8 mouse cellular contexts compared by ENCODE assay signal in the genomic region with DNA sequence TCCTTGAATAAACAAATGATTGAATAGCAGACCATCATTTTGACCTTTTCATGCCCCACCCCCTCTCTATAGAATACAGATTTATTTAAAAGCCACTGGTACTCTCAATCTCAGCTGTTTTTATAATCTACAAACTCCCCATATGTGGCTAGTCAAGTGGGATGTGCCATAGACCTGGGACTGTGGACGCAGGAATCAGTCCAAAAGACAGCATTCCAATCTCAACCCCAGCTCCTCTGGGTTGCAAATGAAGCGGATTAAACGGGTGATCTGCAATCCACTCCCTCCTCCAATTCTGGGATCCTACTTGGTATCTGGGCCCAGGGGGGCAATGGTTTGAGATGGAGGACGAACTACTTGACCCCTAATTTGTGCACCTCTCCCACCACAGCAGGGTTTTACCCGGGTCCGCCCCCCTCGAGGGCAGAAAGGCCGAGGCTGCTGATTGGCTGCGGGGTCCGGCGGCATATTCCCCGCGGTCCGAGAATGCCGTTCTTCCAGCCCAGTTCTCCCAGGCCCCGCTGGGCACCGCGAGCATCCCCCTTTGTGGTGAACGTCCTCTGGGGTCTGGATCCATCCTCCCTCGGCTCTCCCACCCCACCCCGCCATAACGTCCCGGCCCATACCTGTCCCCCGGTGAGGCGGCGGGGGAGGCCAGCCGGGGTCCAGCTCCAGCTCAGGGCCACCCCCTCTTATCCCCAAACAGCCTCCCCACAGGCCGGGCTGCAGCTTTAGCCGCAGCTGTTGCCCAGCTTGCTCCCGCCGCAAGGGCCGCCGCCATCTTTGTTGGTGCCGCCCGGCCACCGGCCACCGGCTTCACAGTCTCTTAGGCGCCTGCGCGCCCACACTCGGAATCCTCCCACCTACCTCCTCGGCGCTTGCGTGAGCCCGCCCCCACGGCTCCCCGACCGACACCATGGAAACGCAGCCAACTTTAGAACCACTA. TPM values are rescaled to one million over a fixed set of nuclear protein-coding genes. Genes with fewer than 3 reads are reported as not detected.
DNase-seq lines count a peak whose midpoint lies in the region; ATAC-seq and TF ChIP-seq lines count a peak whose summit lies in the region.

A gene (minus strand): TSS at position 856 of the 946 bp plus-strand sequence.

- peak within 1 kb of the TSS; percentile 82 for H3K27ac ChIP-seq in cortical plate, adult 2 months (ENCODE audit: insufficient read depth, low read length)

- no peak for TF ChIP-seq CTCF in cortical plate, adult 2 months (IDR thresholded peaks at IDR 0.05; ENCODE audit: extremely low read depth, insufficient read depth, low read length)

- peak within 1 kb of the TSS; percentile 85 for H3K4me3 ChIP-seq in cortical plate, adult 2 months (ENCODE audit: insufficient read depth, low read length)

- peak; percentile 96 for ATAC-seq in activated CD4-positive, CD25-positive, alpha-beta regulatory T cell, adult 4 months
- ATAC-seq in megakaryocyte progenitor cell, adult 5-6 weeks (replicated peaks; ENCODE audit: poor library complexity): peak; percentile 97

- peaks cover 4% of the 10 kb centered on the region; the same call in 1 of the 2 replicates for H3K4me1 ChIP-seq in cortical plate, adult 2 months (ENCODE audit: control insufficient read depth, insufficient read depth, low read length)

- TF ChIP-seq POLR2A in cortical plate, adult 2 months (IDR thresholded peaks at IDR 0.05; ENCODE audit: extremely low read depth, insufficient read depth, low read length): no peak; the same call in 1 of the 2 replicates

- DNase-seq in gastrocnemius, postnatal 10 days: peak; percentile 94
- peak; percentile 94 for DNase-seq in induced T-regulatory cell, adult 2 months (ENCODE audit: low read depth)
- DNase-seq in left cerebral cortex, adult 9 months (ENCODE audit: low spot score in 2 of 2): peak; percentile 85 to 94
- DNase-seq in right cerebral cortex, postnatal 14 days: peak; percentile 94
- DNase-seq in urinary bladder, postnatal 36 days (ENCODE audit: low spot score in 2 of 2): peak; percentile 85 to 94

RNA-seq across cellular contexts. Expression of the gene that starts here (rescaled TPM):
- 10 to 100 TPM; 11.8 to 19.8 TPM for polyA plus RNA-seq in activated CD4-positive, CD25-positive, alpha-beta regulatory T cell, adult 4 months (2017; shearing (Covaris generic))
- polyA plus RNA-seq in cortical plate, adult 2 months (2012; rRNA removed): 70.2 TPM in 2 replicates
- total RNA-seq in gastrocnemius, postnatal 10 days (2021): 10 to 100 TPM; 15.3 to 19.7 TPM
- total RNA-seq in megakaryocyte progenitor cell, adult 5-6 weeks (2015): 36.0 and 38.2 TPM in 2 replicates
- 18.7 and 24.5 TPM in 2 replicates for total RNA-seq in megakaryocyte progenitor cell, adult 5-6 weeks (2017)

Comparison
In these comparisons a context has a peak if more than half of its experiments do, and no peak if none do; other contexts are left out.
1. Peak in every context shown above with its lines: DNase-seq, ATAC-seq, H3K4me3 ChIP-seq and H3K27ac ChIP-seq.